Mouse (Mus musculus) pancreas, adult 10 weeks (tissue): ENCODE measurements around the gene Cdadc1. TPM values are rescaled to one million over a fixed set of nuclear protein-coding genes. Genes with fewer than 3 reads are reported as not detected.

Source experiments
- polyA plus RNA-seq: library from polyadenylated mRNA; stranded (reverse); fragments of 350-450 nt; fragmentation: Illumina TruSeq; extraction: RNeasy Lipid Tissue Mini Kit (QIAGEN cat#74804); gene quantifications from one replicate; pipeline ENCODE4 v1.2.3, GENCODE M21; 2015; ENCODE audit warnings: low read depth, low replicate concordance; ENCODE audit not compliant: insufficient read depth

The Cdadc1 gene
- polyA plus RNA-seq, result 9.0 TPM

DNA sequence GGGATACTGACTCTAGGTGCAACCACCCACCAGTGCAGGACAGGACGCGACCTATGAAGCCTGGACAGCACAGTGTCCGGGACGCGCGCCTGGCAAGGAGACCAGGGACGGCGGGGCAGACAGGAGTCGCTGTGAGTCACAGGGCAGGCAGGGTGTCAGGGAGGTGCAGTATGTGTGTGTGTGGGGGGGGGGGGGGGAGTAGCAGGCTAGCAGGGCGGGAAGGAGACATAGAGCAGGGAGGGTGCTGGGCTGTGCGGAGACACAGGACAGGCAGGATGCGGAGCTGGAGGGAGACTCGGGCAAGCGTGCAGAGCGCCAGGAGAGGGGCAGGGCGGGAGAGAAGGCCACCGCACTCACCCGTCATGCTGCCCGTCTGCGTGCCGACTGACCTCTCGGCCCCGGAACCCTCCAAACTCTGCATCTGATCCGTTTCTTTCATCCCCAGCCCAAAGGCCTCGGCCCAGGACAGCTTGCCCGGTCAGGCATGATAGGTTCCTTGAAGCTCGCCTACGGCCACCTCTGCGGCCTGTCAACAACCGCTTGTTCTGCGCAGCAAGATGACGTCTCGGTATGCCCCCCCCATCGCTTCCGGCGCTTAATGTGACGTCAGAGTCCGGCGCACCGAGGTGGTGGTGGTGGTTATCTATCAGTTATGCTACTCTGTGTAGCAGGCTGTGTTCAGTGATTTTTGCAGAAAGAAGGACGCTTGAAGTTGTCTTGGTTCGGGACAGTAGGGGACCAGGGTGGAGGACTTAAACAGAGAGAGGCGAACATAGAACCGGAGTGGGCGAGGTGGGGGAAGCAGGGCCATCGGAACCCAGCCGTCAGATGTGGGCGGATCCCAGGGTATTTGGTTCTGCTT lies at the start of gene Cdadc1:
Cdadc1 (minus strand) TSS at position 562 of the 862 bp plus-strand sequence.

DNA sequence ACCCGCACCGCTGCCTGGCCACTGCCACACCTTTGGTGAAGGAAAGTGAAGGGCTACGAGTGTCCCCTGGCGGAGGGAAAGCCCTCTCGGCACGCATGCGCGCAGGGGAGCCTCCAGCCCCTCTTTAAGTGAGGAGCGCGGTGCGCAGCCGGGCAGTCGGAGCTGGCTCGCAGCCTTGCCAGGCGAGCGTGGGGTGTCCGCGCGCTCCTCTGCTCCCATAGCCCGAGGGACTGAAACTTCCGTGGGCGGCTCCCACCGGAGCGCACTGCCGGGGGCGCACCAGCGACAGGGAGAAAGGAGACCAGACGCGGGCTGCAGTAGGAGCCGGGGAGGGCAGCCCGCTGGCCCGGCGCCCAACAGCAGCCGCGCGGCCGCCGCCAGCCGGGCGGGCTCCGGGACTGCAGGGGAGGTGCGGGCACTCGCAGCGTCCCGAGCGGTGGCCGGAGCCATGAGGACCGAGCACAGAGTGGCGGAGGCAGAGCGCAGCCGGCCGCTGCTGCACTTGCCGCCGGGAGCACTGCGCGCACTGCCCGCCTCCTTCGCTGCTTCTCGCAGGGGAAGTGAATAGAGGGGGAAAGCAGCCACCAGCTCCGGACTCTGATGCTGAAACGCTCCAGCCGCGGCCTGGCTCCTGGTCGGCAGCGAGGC lies 27.5 kb upstream of the Cdadc1 start, which contains the start of gene Shisa2:
Shisa2 (plus strand) TSS at position 151 of the 648 bp plus-strand sequence.

Other genes with a start within 250 kb of the Cdadc1 start
- 7.0 TPM for gene Phf11d, start 232.5 kb downstream of the Cdadc1 start, polyA plus RNA-seq
- 0.46 TPM for gene Phf11c, start 202.6 kb downstream of the Cdadc1 start, polyA plus RNA-seq
- gene Setdb2, start 157.1 kb downstream of the Cdadc1 start, polyA plus RNA-seq, result 1.2 TPM
- gene Cab39l, start 157.0 kb downstream of the Cdadc1 start, polyA plus RNA-seq, result 5.7 TPM
- gene Shisa2, start 27.3 kb upstream of the Cdadc1 start, polyA plus RNA-seq, result 0.26 TPM